In the genomic region with DNA sequence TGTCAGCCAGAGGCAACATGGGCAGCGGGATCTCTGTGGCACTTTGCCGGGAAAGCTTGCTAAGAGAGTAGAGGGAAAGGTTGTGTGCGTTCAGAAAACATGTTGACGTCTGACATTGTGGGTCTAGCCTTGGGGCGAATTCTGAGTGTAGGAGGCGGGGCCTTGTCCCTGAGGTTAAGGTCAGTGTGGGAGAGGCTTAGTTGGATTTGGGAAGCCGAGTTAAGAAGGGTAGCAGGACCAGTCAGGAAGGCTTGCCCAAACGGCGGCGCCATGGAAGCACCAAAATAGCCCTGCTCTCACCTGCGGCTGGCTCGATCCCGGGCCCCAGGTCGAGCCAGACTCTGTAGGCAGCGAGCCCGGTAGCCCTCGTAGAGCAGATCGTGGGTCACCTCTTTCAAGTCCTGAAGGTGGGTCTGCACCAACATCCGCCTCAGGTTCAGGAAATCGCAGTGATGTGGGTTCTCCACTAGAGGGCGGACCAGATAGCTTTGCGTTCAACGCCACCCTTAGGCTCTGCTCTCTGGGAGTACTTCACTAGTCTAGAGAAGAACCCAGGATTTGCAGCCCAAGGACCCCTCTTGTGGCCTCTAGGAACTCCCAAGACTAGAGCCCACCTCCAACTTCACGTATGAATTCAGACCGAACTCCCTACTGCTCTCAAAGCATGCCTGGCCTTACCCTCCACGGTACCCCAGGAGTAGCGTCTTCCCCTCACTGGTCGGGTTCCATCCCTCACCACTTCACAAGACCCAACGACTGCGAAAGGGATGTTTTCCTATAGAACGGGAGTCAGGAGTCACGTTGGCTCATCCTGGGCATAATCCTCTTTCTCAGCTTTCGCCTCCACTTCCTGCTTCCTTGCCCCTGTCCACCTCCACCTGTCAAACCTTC, we compare ENCODE assay signal across 8 mouse cellular contexts. TPM values are rescaled to one million over a fixed set of nuclear protein-coding genes. Genes with fewer than 3 reads are reported as not detected.
DNase-seq lines count a peak whose midpoint lies in the region; ATAC-seq lines count a peak whose summit lies in the region.

No protein-coding gene starts in this region.

- H3K4me1 ChIP-seq in forebrain, embryonic 14.5 days (ENCODE audit: control insufficient read depth, insufficient read depth, low read length): 0 out of 2 replicates have a peak, but pooled peaks cover 3% of the 10 kb centered on the region
- H3K4me1 ChIP-seq in hindbrain, embryonic 10.5 days (replicated peaks): peaks cover 18% of the 10 kb centered on the region; the same call in 1 of the 2 replicates
- 0 out of 2 replicates have a peak, but pooled peaks cover 4% of the 10 kb centered on the region for H3K4me1 ChIP-seq in limb, embryonic 11.5 days (ENCODE audit: control insufficient read depth, insufficient read depth, low read length)
- peaks cover 4% of the 10 kb centered on the region; the same call in 1 of the 2 replicates for H3K4me1 ChIP-seq in midbrain, embryonic 11.5 days (ENCODE audit: control insufficient read depth, insufficient read depth, low read length)
- no peaks in the 10 kb centered on the region; the same call in 1 of the 2 replicates for H3K4me1 ChIP-seq in stomach, embryonic 14.5 days (ENCODE audit: control insufficient read depth, insufficient read depth, low read length)

- H3K9me3 ChIP-seq in forebrain, embryonic 14.5 days (replicated peaks; ENCODE audit: control insufficient read depth, low read length): no peaks in the 10 kb centered on the region
- no peaks in the 10 kb centered on the region for H3K9me3 ChIP-seq in hindbrain, embryonic 10.5 days
- no peaks in the 10 kb centered on the region for H3K9me3 ChIP-seq in limb, embryonic 11.5 days (ENCODE audit: control insufficient read depth, low read length)
- no peaks in the 10 kb centered on the region for H3K9me3 ChIP-seq in midbrain, embryonic 11.5 days (ENCODE audit: control insufficient read depth, low read length)
- no peaks in the 10 kb centered on the region for H3K9me3 ChIP-seq in stomach, embryonic 14.5 days (ENCODE audit: control insufficient read depth, low read depth, low read length)

- H3K9ac ChIP-seq in forebrain, embryonic 14.5 days (ENCODE audit: low read length): no peak overlapping the region
- H3K9ac ChIP-seq in limb, embryonic 11.5 days (ENCODE audit: low read length): 0 out of 2 replicates have a peak overlapping the region, but pooled peaks have one; percentile 3
- peak overlapping the region; percentile 36 for H3K9ac ChIP-seq in midbrain, embryonic 11.5 days (ENCODE audit: low read length)
- H3K9ac ChIP-seq in stomach, embryonic 14.5 days (replicated peaks; ENCODE audit: low read depth, low read length): no peak overlapping the region; the same call in 1 of the 2 replicates

- H3K27ac ChIP-seq in forebrain, embryonic 14.5 days (ENCODE audit: low read depth, low read length): no peak overlapping the region
- no peak overlapping the region for H3K27ac ChIP-seq in hindbrain, embryonic 10.5 days
- H3K27ac ChIP-seq in limb, embryonic 11.5 days (replicated peaks; ENCODE audit: low read depth, low read length): no peak overlapping the region
- H3K27ac ChIP-seq in midbrain, embryonic 11.5 days (ENCODE audit: low read depth, low read length): no peak overlapping the region
- no peak overlapping the region; the same call in 1 of the 2 replicates for H3K27ac ChIP-seq in stomach, embryonic 14.5 days (ENCODE audit: low read length)

- no peak for DNase-seq in frontal cortex, postnatal 25 days (ENCODE audit: low spot score in 2 of 2)
- DNase-seq in cerebellum, adult 11-12 months: peak; percentile 66
- peak; percentile 79 for DNase-seq in forebrain, embryonic 14.5 days (ENCODE audit: low spot score)
- peak; percentile 69 for DNase-seq in hindbrain, embryonic 10.5 days (ENCODE audit: low spot score)
- peak; percentile 80 for DNase-seq in limb, embryonic 11.5 days (ENCODE audit: low spot score)
- peak; percentile 94 for DNase-seq in midbrain, embryonic 11.5 days (ENCODE audit: low spot score, missing footprints)

- peak overlapping the region; percentile 34; the same call in 1 of the 2 replicates for H3K4me2 ChIP-seq in forebrain, embryonic 14.5 days (ENCODE audit: low read length)
- peak overlapping the region; percentile 39 for H3K4me2 ChIP-seq in limb, embryonic 11.5 days (ENCODE audit: low read depth, severe bottlenecking)
- peak overlapping the region; percentile 26 for H3K4me2 ChIP-seq in midbrain, embryonic 11.5 days
- H3K4me2 ChIP-seq in stomach, embryonic 14.5 days (replicated peaks; ENCODE audit: low read depth, low read length): peak overlapping the region; percentile 41

- H3K36me3 ChIP-seq in forebrain, embryonic 14.5 days (ENCODE audit: control insufficient read depth, insufficient read depth, low read length): no peaks in the 10 kb centered on the region
- H3K36me3 ChIP-seq in hindbrain, embryonic 10.5 days: 0 out of 2 replicates have a peak, but pooled peaks cover 4% of the 10 kb centered on the region
- no peaks in the 10 kb centered on the region for H3K36me3 ChIP-seq in limb, embryonic 11.5 days (ENCODE audit: control insufficient read depth, insufficient read depth, low read length)
- no peaks in the 10 kb centered on the region for H3K36me3 ChIP-seq in midbrain, embryonic 11.5 days (ENCODE audit: control insufficient read depth, insufficient read depth, low read length)
- H3K36me3 ChIP-seq in stomach, embryonic 14.5 days (ENCODE audit: control insufficient read depth, insufficient read depth, low read length): no peaks in the 10 kb centered on the region

- peak overlapping the region; percentile 9; the same call in 1 of the 2 replicates for H3K4me3 ChIP-seq in forebrain, embryonic 14.5 days (ENCODE audit: low read depth, low read length)
- H3K4me3 ChIP-seq in hindbrain, embryonic 10.5 days: peak overlapping the region; percentile 42
- peak overlapping the region; percentile 12; the same call in 1 of the 2 replicates for H3K4me3 ChIP-seq in limb, embryonic 11.5 days (ENCODE audit: low read depth, low read length)
- 0 out of 2 replicates have a peak overlapping the region, but pooled peaks have one; percentile 13 for H3K4me3 ChIP-seq in midbrain, embryonic 11.5 days (ENCODE audit: low read depth, low read length)
- H3K4me3 ChIP-seq in stomach, embryonic 14.5 days (ENCODE audit: low read depth, low read length): peak overlapping the region; percentile 19

- 30% methylated on average over 33 of the region's 33 CpGs for WGBS in forebrain, embryonic 14.5 days
- WGBS in hindbrain, embryonic 10.5 days: 24% methylated on average over 33 of the region's 33 CpGs
- WGBS in limb, embryonic 11.5 days: 22% methylated on average over 33 of the region's 33 CpGs
- WGBS in midbrain, embryonic 11.5 days: 25% methylated on average over 33 of the region's 33 CpGs
- 22% methylated on average over 33 of the region's 33 CpGs for WGBS in stomach, embryonic 14.5 days

- ATAC-seq in frontal cortex, adult (ENCODE audit: low TSS enrichment): peak; percentile 67
- ATAC-seq in forebrain, embryonic 14.5 days: peak; percentile 57
- ATAC-seq in limb, embryonic 11.5 days (ENCODE audit: insufficient number of reproducible peaks, low FRiP score, low TSS enrichment, low read depth): peak; percentile 14; the same call in 1 of the 2 replicates
- peak; percentile 16; the same call in 1 of the 2 replicates for ATAC-seq in midbrain, embryonic 11.5 days (ENCODE audit: low FRiP score)
- peak; percentile 16; the same call in 1 of the 2 replicates for ATAC-seq in stomach, embryonic 14.5 days (ENCODE audit: insufficient number of reproducible peaks, insufficient read depth, low FRiP score, low read depth)

- 0 out of 2 replicates have a peak, but pooled peaks cover 6% of the 10 kb centered on the region for H3K27me3 ChIP-seq in forebrain, embryonic 14.5 days (replicated peaks; ENCODE audit: control insufficient read depth, insufficient read depth, low read length)
- peaks cover 37% of the 10 kb centered on the region for H3K27me3 ChIP-seq in hindbrain, embryonic 10.5 days (ENCODE audit: insufficient read depth, poor library complexity, severe bottlenecking)
- H3K27me3 ChIP-seq in limb, embryonic 11.5 days (ENCODE audit: control insufficient read depth, insufficient read depth, low read length): no peaks in the 10 kb centered on the region
- peaks cover 14% of the 10 kb centered on the region; the same call in 1 of the 2 replicates for H3K27me3 ChIP-seq in midbrain, embryonic 11.5 days (ENCODE audit: control insufficient read depth, insufficient read depth, low read length)
- H3K27me3 ChIP-seq in stomach, embryonic 14.5 days (ENCODE audit: control insufficient read depth, insufficient read depth, low read length): no peaks in the 10 kb centered on the region

RNA-seq across cellular contexts. Expression of a gene that starts 6.5 kb away (rescaled TPM):
- polyA plus RNA-seq in forebrain, embryonic 14.5 days (2014; fragmentation: Nextera tagmentation; extraction: Ambion mirVana): 4.6 and 5.3 TPM in 2 replicates
- polyA plus RNA-seq in hindbrain, embryonic 10.5 days (2016; fragmentation: Nextera tagmentation; extraction: Ambion mirVana): 13.0 and 17.7 TPM in 2 replicates
- polyA plus RNA-seq in limb, embryonic 11.5 days (2014; fragmentation: Nextera tagmentation; extraction: Ambion mirVana): 33.6 and 33.7 TPM in 2 replicates
- 11.7 and 13.2 TPM in 2 replicates for polyA plus RNA-seq in midbrain, embryonic 11.5 days (2014; fragmentation: Nextera tagmentation; extraction: Ambion mirVana)
- 9.7 TPM in 2 replicates for polyA plus RNA-seq in stomach, embryonic 14.5 days (2014; fragmentation: Nextera tagmentation; extraction: Ambion mirVana)

RNA-seq across cellular contexts. Expression of a gene that starts 7.0 kb away (rescaled TPM):
- polyA plus RNA-seq in forebrain, embryonic 14.5 days (2014; fragmentation: Nextera tagmentation; extraction: Ambion mirVana): 13.6 and 13.7 TPM in 2 replicates
- 25.6 and 28.2 TPM in 2 replicates for polyA plus RNA-seq in hindbrain, embryonic 10.5 days (2016; fragmentation: Nextera tagmentation; extraction: Ambion mirVana)
- polyA plus RNA-seq in limb, embryonic 11.5 days (2014; fragmentation: Nextera tagmentation; extraction: Ambion mirVana): 24.8 and 30.6 TPM in 2 replicates
- 16.9 and 19.3 TPM in 2 replicates for polyA plus RNA-seq in midbrain, embryonic 11.5 days (2014; fragmentation: Nextera tagmentation; extraction: Ambion mirVana)
- 15.1 and 18.7 TPM in 2 replicates for polyA plus RNA-seq in stomach, embryonic 14.5 days (2014; fragmentation: Nextera tagmentation; extraction: Ambion mirVana)

RNA-seq across cellular contexts. Expression of a gene that starts 17.6 kb away (rescaled TPM):
- 29.4 and 36.7 TPM in 2 replicates for polyA plus RNA-seq in forebrain, embryonic 14.5 days (2014; fragmentation: Nextera tagmentation; extraction: Ambion mirVana)
- 78.7 and 81.0 TPM in 2 replicates for polyA plus RNA-seq in hindbrain, embryonic 10.5 days (2016; fragmentation: Nextera tagmentation; extraction: Ambion mirVana)
- polyA plus RNA-seq in limb, embryonic 11.5 days (2014; fragmentation: Nextera tagmentation; extraction: Ambion mirVana): 24.2 and 29.1 TPM in 2 replicates
- polyA plus RNA-seq in midbrain, embryonic 11.5 days (2014; fragmentation: Nextera tagmentation; extraction: Ambion mirVana): 30.3 and 32.4 TPM in 2 replicates
- 22.9 and 24.4 TPM in 2 replicates for polyA plus RNA-seq in stomach, embryonic 14.5 days (2014; fragmentation: Nextera tagmentation; extraction: Ambion mirVana)

RNA-seq across cellular contexts. Expression of a gene that starts 17.7 kb away (rescaled TPM):
- polyA plus RNA-seq in forebrain, embryonic 14.5 days (2014; fragmentation: Nextera tagmentation; extraction: Ambion mirVana): 11.3 and 15.1 TPM in 2 replicates
- polyA plus RNA-seq in hindbrain, embryonic 10.5 days (2016; fragmentation: Nextera tagmentation; extraction: Ambion mirVana): 32.4 and 33.8 TPM in 2 replicates
- polyA plus RNA-seq in limb, embryonic 11.5 days (2014; fragmentation: Nextera tagmentation; extraction: Ambion mirVana): 23.1 and 29.3 TPM in 2 replicates
- 24.6 and 29.8 TPM in 2 replicates for polyA plus RNA-seq in midbrain, embryonic 11.5 days (2014; fragmentation: Nextera tagmentation; extraction: Ambion mirVana)
- polyA plus RNA-seq in stomach, embryonic 14.5 days (2014; fragmentation: Nextera tagmentation; extraction: Ambion mirVana): 14.9 and 16.5 TPM in 2 replicates

RNA-seq across cellular contexts. Expression of a gene that starts 19.4 kb away (rescaled TPM):
- 73.6 and 78.6 TPM in 2 replicates for polyA plus RNA-seq in forebrain, embryonic 14.5 days (2014; fragmentation: Nextera tagmentation; extraction: Ambion mirVana)
- polyA plus RNA-seq in hindbrain, embryonic 10.5 days (2016; fragmentation: Nextera tagmentation; extraction: Ambion mirVana): 94.4 and 96.0 TPM in 2 replicates
- 77.0 and 83.7 TPM in 2 replicates for polyA plus RNA-seq in limb, embryonic 11.5 days (2014; fragmentation: Nextera tagmentation; extraction: Ambion mirVana)
- 85.3 and 88.0 TPM in 2 replicates for polyA plus RNA-seq in midbrain, embryonic 11.5 days (2014; fragmentation: Nextera tagmentation; extraction: Ambion mirVana)
- polyA plus RNA-seq in stomach, embryonic 14.5 days (2014; fragmentation: Nextera tagmentation; extraction: Ambion mirVana): 44.6 and 49.5 TPM in 2 replicates

Comparison
In these comparisons a context has a peak if more than half of its experiments do, and no peak if none do; other contexts are left out.
1. ATAC-seq: peak in every context shown above with its lines; median percentile 67 in frontal cortex, adult; 57 in forebrain, embryonic 14.5 days; 16 in midbrain, embryonic 11.5 days; 16 in stomach, embryonic 14.5 days; 14 in limb, embryonic 11.5 days.
2. DNase-seq: peak in cerebellum, adult 11-12 months (single experiment), forebrain, embryonic 14.5 days (single experiment), hindbrain, embryonic 10.5 days (single experiment), limb, embryonic 11.5 days (single experiment) and midbrain, embryonic 11.5 days (single experiment); none in frontal cortex, postnatal 25 days (0 of 2).
3. H3K9ac ChIP-seq: peak in limb, embryonic 11.5 days (single experiment) and midbrain, embryonic 11.5 days (single experiment); none in forebrain, embryonic 14.5 days (single experiment) and stomach, embryonic 14.5 days (single experiment).
4. Peak in every context shown above with its lines, with median percentiles within 50 percentile points of each other: H3K4me2 ChIP-seq and H3K4me3 ChIP-seq.